Mouse (Mus musculus): ENCODE measurements at regions not wholly inside any gene's neighbourhood (a gene's known extent, or its start where the extent isn't known, plus 50 kb on each side); places are given as distances from the start of the nearest gene placed in this dataset.

DNA sequence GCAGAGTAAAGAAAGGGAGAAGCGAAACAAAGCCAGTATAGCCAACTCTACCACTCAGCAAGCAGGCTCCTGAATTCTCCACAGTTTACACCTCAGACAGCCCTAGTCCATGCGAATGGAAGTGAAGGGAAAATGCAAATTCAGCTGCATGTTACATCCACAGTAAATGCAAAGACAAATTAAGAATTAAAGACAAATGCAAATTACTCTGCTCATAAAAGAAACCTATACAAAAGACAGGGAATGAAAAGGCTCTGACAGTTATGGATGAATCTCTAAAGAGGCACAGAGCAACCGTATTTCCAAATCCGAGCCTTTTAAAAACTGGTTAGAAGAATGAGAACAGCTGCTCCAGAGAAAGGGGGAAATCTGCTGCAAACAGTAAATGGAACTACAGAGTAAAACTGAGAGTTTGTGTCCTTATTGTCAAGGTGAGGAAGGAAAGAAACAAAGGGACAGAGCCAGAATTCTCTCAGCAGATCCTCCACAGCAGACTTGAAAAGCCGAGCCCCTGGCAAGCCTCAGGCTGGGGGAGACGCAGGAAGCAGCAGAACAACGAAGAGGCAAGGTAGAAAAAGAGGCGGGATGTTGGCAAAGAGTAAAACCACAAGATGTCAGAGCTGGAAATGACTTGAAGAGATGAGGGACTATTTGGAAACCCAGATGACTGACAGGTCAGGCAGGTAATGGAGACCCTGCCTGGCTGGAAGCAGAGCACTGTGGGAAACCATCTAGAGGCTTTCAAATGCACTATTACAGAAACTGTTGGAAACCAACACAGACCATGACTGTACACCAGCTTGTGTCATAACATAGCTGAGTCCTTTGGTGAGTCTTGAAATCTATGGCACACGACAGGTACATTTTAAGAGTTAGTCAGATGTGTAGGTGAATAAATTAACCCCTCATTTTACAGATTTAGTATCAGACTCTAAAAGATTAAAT lies 184.5 kb upstream of the Acvr2a start:
- no peak for DNase-seq

DNA sequence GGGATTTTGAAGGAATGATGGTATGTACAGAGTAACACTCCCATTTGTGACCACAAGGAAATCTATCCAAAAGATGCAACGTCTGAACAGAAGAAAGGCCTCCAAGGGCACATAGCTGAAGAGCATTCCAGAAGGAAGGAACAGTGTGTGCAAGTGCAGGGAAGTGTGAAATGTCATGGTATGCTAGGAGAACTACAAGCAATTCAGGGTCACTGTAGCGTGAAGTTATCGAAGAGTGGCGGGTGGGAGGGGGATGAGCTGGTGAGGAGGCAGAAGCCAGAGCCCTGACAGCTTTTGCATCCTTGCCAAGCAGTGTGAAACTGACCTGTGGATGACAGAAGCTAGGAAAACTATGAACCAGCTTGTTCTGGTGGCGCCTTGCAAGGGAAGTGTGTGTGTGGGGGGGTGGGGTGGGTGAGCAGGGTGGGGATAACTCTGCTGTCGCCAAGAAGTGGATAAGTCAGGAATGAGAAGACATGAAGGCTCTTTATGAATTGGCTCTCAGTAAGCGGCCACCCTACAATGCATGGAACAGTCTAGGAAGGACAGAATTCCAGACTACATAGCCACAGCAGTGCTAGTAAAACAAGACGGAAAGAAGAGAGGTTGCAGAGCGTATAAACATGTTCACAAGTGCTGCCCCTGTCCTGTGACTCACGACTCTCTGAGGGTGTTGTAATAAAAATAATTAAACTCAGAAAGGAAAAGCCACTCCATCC lies 179.3 kb upstream of the Acvr2a start:
- DNase-seq: no peak

DNA sequence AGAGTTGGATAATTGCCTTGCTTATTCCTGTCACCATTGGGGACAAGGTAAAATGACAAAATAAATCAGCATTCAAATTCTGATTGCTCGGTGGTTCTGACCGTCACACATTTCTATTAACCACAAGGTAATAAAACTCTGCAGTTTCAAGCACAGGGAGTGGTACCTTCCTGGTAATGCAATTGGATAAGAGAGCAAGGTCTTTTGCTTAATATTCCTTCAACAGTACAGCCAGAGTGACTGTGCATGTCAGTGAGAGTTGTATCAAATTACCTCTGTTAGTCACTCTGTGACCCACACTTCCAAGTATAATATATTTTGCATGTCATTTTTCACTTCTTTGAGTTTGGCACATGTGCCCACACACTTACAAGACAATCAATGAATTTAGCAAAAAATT lies 177.8 kb upstream of the Acvr2a start:
- no peak for DNase-seq

DNA sequence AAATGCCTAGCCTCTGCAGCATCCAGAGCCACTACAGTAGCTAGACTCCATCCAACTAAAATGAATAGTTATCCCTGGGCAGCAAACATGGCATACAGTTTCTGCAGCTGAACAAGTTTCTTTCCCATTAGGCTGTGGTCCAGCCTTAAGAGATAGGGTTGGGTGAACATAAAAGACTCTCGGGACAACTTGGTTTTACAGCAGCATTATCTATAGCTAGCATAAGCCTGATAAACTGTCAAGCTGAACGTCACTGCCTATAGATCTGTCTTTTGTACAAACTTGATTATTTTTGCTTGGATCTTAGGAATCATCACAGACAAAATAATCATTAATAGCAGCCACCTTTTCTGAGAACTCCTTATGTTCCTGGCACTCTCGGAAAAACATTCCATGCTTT lies 169.8 kb upstream of the Acvr2a start:
- DNase-seq: no peak

DNA sequence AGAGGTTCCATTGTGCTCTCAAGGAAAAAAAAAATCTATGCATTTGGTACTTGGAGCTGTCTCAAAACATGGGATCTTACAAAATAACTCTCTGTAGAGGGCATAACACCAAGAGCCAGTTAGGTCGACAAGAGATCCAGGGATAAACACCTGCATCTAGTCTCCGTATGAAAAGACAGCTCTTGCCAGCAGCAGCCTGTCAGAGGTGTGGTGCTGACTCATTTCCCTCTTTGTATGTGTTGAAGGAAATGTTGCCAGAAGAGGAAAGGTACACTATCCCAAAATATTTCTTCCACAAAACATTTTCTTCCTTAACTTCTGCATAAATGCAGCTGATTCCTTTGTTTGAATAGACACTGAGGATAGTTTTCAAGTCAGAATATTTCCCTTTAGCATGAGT lies 163.6 kb upstream of the Acvr2a start:
- no peak for DNase-seq

DNA sequence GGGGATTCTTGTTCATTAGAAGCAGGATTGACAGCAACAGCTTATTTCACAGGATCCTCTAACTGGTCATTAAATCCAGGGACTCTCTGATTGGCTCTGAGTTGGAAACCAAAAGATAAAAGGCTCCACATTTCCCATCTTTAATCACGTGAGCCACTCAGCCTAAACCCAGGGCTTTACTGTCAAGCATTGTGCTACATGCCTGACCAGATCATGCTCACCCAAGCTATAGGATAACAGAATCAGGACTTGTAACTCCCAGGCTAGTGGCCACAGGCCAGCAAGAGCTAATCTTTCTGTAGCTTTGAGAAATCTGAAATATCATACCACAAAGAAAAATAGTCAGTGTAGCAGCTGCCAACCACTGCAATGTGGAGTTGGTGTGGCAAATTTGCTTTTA lies 152.7 kb upstream of the Acvr2a start:
- no peak for DNase-seq

DNA sequence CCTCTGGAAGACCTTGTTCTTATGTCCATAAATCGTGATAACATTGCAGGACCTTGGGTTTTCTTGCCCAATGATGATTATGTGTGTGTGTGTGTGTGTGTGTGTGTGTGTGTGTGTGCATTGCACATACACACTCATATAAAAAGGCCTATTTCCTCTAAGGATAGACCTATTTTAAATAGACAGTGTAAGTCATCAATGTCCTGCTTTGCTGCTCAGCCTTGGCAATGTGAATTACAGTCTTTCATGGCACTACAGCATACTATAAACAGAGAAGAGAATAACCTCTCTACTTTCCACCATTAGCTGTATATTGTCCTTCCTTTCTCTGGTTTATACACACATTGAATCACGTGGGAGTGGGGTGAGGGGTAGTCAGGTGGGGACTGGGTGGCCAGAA lies 148.8 kb upstream of the Acvr2a start:
- DNase-seq: no peak

DNA sequence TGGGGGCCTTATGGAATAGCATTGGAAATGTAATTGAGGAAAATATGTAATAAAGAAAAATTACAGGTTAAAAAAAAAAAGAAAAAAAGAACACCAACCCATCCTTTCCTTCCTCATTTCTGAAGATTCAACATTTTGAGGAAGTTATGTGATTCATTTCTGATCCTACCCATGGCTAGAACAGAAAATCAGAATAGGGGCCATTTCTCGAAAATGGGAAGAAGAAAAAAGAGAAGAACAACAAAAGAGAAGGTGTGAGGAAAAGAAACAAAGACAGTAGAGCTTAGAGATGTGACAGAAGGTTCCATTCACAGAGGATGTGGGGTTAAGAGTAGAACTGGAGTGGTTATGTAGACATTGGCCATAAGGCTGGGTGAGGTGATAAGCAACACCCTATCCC lies 124.8 kb upstream of the Acvr2a start:
- no peak for DNase-seq

DNA sequence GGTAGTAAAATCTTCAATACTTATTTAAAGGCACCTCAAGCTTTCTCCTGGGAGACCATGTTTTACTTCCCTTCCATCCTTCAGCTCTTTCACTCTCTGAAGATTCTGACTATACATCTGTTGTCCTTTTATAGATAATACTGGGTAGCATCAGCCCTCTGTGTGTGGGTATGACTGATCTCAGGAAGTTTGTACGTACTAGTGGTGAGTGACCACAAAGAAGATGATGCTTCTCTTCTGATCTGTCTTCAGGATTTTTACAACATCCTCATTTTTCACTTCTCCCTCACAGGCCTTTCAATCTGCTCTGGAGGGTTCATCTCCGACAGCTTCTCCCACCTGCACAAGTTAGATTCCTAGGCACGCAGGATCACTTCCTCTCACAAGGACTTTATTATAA lies 119.4 kb upstream of the Acvr2a start:
- no peak for DNase-seq

DNA sequence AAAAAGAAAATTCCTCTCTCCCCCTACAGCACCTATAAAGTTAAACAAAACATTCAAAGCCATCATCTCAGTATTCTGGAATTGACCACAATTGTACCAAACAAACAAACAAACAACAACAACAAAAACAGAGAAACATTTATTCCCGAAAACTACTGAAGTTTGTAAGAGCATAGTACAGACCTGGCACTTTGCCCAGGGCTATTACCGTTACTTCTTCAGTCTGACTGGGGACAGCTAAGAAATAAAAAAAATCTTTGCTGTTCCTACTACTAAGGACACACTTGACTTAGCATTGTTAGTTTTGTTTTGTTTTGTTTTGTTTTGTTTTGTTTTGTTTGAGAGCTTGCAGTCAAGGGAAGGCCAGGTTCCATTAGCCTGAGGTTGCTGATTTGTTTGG lies 113.0 kb upstream of the Acvr2a start:
- DNase-seq: no peak

DNA sequence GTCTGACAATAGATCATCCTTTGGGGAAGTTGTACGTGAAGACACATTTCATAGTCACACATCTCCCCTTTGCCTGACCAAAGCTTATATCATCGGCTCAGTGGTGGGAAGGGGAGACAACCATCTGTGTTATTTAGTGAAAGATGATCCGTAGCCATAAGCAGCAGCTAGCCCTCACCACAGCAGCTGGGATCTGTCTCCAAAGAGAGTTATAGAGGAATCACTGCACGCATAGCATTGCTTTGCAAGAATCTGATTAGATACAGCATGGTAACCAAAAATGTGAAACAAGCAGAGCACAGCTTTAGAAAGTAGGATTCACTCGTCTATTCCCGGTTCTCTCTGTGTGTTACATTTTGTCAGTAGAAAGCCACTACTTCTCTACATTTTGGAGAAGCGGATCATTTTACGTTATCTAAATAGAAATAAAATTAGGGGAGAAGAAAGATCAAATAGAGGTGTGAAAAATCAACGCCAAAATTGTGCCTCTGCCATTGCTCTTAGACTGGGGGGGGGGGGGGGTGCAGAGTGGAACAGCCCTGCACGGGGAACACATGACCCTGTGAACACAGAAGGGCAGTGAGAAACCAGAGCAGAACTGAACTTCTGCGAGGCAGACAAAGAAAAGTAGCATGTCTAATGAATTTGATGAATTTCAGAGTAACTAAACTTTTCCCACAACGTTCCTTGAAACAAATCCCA lies 108.7 kb upstream of the Acvr2a start:
- no peak for DNase-seq

DNA sequence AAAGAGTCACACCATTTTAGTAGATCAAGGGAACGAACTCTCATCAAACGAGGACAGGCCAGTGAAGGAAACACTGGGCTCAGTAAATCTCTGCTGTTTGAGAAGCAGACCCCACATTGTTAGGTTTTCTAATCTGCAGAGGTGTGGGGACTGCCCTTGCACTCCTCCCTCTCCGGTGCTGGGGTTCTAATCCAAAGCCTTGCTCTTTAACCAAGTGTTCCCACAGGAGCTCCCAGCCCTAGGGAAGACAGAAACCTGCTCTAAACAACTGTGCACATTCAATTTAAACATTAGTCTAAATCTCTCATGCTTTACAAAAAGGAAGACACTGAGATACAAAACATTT lies 108.1 kb upstream of the Acvr2a start:
- no peak for DNase-seq

DNA sequence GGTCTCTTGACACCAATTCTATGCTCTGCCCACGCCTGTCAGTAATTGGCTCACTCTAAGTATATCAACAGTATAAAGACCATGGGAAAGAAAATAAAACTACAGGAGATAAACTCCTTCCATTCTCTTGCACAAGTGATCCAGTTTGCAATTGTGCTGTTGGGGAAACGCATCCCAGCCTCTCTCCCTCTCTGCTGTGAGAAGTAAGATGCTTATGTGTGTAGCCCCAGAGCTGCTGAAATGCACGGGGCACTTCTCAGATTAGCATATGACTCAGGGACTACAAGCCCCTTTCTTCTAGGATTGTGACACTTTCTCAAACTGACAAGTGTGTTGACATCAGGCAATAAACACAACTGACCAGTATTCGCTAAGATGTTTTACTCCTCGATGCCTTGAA lies 107.7 kb upstream of the Acvr2a start:
- DNase-seq: no peak

DNA sequence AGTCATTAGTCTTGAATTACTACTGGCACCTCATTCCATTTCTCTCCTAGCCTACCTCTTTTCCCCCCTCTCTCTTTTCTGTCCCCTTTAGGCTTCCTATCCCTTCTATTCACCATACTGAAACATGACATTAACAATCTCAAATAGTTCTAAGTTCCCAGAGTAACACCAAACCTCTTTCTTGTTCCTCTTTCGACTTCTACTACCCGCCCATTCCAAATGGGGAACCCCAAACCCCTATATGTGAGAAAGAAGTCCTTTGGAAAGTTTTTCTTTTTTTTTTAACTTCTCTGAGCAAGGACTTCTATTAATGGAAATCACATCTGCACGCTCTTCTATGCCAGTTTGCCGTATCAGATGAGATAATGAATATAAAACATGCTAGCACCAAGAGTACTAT lies 97.7 kb upstream of the Acvr2a start:
- no peak for DNase-seq

DNA sequence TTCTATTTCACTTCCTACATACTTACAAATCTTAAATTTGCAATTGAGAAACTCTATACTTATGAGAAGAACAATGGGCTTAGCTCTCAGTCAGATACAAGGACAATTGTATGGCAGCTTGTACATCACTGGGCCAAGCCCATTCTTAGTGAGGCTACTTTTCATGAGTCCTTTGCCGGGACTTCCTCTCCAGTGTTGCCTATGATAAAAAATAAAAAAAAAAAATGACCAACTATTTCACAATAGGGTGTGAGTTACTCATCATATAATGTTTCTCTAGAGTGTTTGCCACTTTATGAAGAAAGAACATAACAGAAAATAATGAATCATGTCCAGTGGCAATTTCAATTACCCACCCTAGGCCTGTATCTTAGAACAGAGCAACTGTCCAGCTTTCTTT lies 96.1 kb upstream of the Acvr2a start:
- no peak for DNase-seq

DNA sequence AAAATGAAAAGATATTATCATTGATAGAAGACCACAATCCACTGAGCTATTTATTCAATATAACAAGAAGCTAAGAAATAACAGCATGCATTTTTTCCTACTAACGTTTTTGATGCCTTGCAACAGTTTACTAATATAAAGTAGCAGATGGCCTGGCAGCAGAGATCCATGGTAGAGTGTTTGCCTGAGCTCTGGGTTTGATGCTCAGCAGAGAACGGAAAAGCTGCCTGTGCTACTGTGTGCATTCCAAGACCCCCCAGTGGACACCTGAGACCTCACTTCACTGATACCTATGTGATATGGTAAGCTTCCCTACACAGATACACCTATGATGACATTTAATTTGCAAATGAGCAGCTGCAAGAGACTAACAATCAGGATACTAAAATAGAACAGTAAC lies 95.6 kb upstream of the Acvr2a start:
- DNase-seq: no peak

DNA sequence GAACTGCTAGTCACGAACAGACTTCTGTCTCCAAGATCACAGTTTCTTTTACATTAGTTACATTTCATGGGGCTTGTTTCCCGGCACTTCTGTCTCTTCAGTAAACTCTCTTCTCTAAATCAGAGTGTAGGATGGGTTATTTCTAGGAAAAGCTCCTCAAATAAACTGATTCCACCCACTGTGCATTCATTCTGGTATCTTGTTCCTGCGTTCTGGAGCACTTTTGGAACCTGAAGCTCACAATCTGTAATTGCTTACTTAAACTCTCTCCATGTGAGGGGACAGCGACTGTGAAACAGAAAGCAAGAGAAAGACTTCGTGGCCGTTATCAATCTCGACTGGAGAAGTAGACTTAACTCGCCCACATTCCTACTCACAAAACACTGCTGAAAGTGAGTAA lies 83.1 kb upstream of the Acvr2a start:
- no peak for DNase-seq

DNA sequence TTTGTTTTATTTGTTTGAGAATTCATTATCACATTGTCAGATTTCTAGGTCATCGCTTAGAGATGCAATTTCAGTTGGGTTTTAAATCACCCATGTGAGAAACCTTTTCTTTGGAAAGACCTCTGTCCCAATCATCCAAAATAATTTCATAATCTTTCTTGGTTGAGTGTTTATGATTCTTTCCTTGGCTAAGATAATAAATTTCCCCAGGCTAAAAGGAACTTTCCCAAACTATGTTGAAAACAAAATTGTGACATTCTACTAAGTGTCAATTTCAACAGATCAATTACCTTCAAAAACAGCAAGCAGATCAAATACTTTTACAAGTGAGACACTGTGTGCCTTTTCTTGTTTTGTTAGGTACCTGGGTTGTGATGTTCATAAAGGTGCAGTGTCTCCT lies 80.0 kb upstream of the Acvr2a start:
- no peak for DNase-seq

DNA sequence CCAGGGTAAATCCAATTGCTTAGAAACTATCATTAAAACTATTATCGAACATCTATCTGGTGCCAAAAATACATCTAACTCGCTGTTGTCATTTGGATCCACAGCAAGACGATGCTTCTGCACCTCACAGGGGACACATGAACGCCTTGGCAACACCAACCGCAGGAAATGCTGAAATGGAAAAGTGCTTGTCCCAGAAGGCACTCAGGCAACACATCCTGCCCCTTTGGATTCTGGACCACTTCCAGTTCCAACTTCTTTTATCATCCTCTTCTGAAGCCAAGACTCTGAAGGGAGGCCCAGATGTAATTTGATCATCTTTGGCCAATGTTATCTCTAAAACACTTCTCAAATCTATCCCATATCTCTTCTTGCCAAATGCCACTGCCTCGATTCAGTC lies 79.4 kb upstream of the Acvr2a start:
- no peak for DNase-seq

DNA sequence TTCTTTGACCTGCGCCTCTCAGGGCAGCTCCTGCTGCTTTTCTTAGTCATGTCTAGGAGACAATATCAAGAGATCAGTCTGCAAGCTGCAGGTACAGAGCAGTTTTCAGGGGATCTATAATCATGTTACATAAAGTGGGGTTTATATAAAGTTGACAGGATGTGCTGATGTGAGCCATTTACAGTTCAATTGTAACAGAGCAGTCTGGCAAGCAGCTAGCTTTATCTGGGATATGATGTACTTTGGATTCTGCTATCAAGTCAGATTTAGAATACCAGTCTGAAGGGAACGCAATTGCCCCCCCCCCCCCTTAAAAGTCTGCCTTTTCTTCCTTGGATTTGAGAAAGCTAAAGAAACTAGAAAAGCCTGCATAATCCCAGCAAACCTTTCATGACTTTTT lies 77.6 kb upstream of the Acvr2a start:
- DNase-seq: no peak
